ENCODE assay signal across 13 mouse cellular contexts in genomic region chr9:84569533-84569932, GRCm38 (mm10).
"Had no signal": no experiment of that assay in that cellular context is flagged by ENCODE, and none has a peak within 500 bp of the region (broad histone marks: within the 10 kb centered on the region; RNA-seq: fewer than 3 reads in every experiment).

No protein-coding gene starts in this region.

- ATAC-seq: intestine, postnatal 0 days had no signal

- H3K27me3 ChIP-seq: limb, embryonic 13.5 days; midbrain, embryonic 13.5 days; neural tube, embryonic 15.5 days had no signal

- H3K9ac ChIP-seq: limb, embryonic 13.5 days; liver, embryonic 14.5 days; midbrain, embryonic 13.5 days; neural tube, embryonic 15.5 days had no signal

- H3K27ac ChIP-seq: limb, embryonic 13.5 days; liver, embryonic 14.5 days; midbrain, embryonic 13.5 days; neural tube, embryonic 15.5 days had no signal

- H3K4me2 ChIP-seq: limb, embryonic 13.5 days; midbrain, embryonic 13.5 days; neural tube, embryonic 15.5 days had no signal

- H3K4me1 ChIP-seq: limb, embryonic 13.5 days; midbrain, embryonic 13.5 days; neural tube, embryonic 15.5 days had no signal

- DNase-seq: kidney, adult 8-10 months; kidney, postnatal 25 days; layer of hippocampus, adult 9-11 months; left cerebral cortex, postnatal 4 days; right cerebral cortex, adult 18-20 months; right cerebral cortex, postnatal 25 days; thymus, adult 18-20 months; thymus, postnatal 25 days had no signal

- H3K9me3 ChIP-seq: limb, embryonic 13.5 days; midbrain, embryonic 13.5 days; neural tube, embryonic 15.5 days had no signal

- H3K36me3 ChIP-seq: limb, embryonic 13.5 days; midbrain, embryonic 13.5 days; neural tube, embryonic 15.5 days had no signal

- H3K4me3 ChIP-seq: limb, embryonic 13.5 days; midbrain, embryonic 13.5 days; neural tube, embryonic 15.5 days had no signal
